Mouse (Mus musculus) gastrocnemius, postnatal 14 days (tissue): Measurements from ENCODE around the gene Soat1. TPM values are rescaled to one million over a fixed set of nuclear protein-coding genes. Genes with fewer than 3 reads are reported as not detected.

ENCODE experiments used
- total RNA-seq, 2 experiments: library from RNA; stranded (reverse); gene quantifications; 2 replicates each; pipeline ENCODE4 v1.2.3; 2021

Soat1 gene
- total RNA-seq, 2 experiments from 2014 or later = 7.7 to 10.0 TPM

Other genes starting within 250 kb of the Soat1 start
- gene Tdrd5, start 170.7 kb downstream of the Soat1 start, total RNA-seq = not detected
- gene Nphs2, start 163.6 kb downstream of the Soat1 start, total RNA-seq = under 1 TPM in 1 of 2 experiments, not detected in 1; 0.18 TPM
- 100 to 1,000 TPM; 465 to 534 TPM for gene Gm2000, start 108.3 kb downstream of the Soat1 start, total RNA-seq
- not detected for gene Axdnd1, start 53.2 kb downstream of the Soat1 start, total RNA-seq
- gene Gm10031, start 49.7 kb upstream of the Soat1 start, total RNA-seq = 10 to 100 TPM; 35.3 to 36.8 TPM
- gene Abl2, start 84.5 kb upstream of the Soat1 start, total RNA-seq = 10 to 100 TPM; 12.9 to 14.1 TPM
- gene Tor3a, start 200.0 kb upstream of the Soat1 start, total RNA-seq = 1 to 10 TPM; 5.3 to 7.4 TPM
- 10 to 100 TPM; 26.8 to 27.2 TPM for gene Fam20b, start 244.8 kb upstream of the Soat1 start, total RNA-seq